In genomic region chr7:30060341-30060740, GRCm38 (mm10) we compare ENCODE assay signal across 20 mouse cellular contexts. TPM values are rescaled to one million over a fixed set of nuclear protein-coding genes. Genes with fewer than 3 reads are reported as not detected.
DNase-seq lines count a peak whose midpoint lies in the region; ATAC-seq lines count a peak whose summit lies in the region.
"Had no signal": no experiment of that assay in that cellular context is flagged by ENCODE, and none has a peak within 500 bp of the region (broad histone marks: within the 10 kb centered on the region; RNA-seq: fewer than 3 reads in every experiment).

No protein-coding gene starts in this region.

- peak; percentile 23 to 38 for DNase-seq in heart, adult 18-20 months
- DNase-seq in heart, adult 8-10 months (ENCODE audit: low spot score) = no peak
- DNase-seq in heart, postnatal 25 days (ENCODE audit: low spot score) = no peak
- DNase-seq in limb, embryonic 10.5 days (ENCODE audit: low spot score) = no peak
- DNase-seq in hindbrain, embryonic 10.5 days (ENCODE audit: low spot score) = no peak
- DNase-seq: adrenal gland, adult 2 months; adrenal gland, postnatal 25 days; cerebellum, adult 18-20 months; cerebellum, postnatal 10 days; embryo, embryonic 11 days; forebrain, postnatal 0 days; kidney, adult 2 months; kidney, postnatal 14 days had no signal

- H3K27me3 ChIP-seq in heart, embryonic 14.5 days (ENCODE audit: control insufficient read depth, insufficient read depth, low read length) = no peaks in the 10 kb centered on the region
- H3K27me3 ChIP-seq in limb, embryonic 15.5 days = no peaks in the 10 kb centered on the region
- H3K27me3 ChIP-seq in limb, embryonic 10.5 days (ENCODE audit: low read depth, poor library complexity, severe bottlenecking) = no peaks in the 10 kb centered on the region
- H3K27me3 ChIP-seq in hindbrain, embryonic 10.5 days (ENCODE audit: insufficient read depth, poor library complexity, severe bottlenecking) = no peaks in the 10 kb centered on the region
- H3K27me3 ChIP-seq: embryonic facial prominence, embryonic 12.5 days; forebrain, embryonic 13.5 days; hindbrain, embryonic 15.5 days; kidney, embryonic 15.5 days had no signal

- ATAC-seq in heart, embryonic 14.5 days (ENCODE audit: insufficient number of reproducible peaks, insufficient read depth, low FRiP score, low read depth) = no peak; the same call in 1 of the 2 replicates
- ATAC-seq in limb, embryonic 15.5 days (ENCODE audit: insufficient number of reproducible peaks, low FRiP score, low TSS enrichment, low read depth) = no peak
- ATAC-seq: forebrain, embryonic 13.5 days; forebrain, postnatal 0 days; intestine, embryonic 16.5 days had no signal

- no peak overlapping the region for H3K9ac ChIP-seq in heart, embryonic 14.5 days (ENCODE audit: low read length)
- H3K9ac ChIP-seq in limb, embryonic 15.5 days = no peak overlapping the region
- H3K9ac ChIP-seq: embryonic facial prominence, embryonic 12.5 days; forebrain, embryonic 13.5 days; forebrain, postnatal 0 days; hindbrain, embryonic 15.5 days; kidney, embryonic 15.5 days had no signal

- no peaks in the 10 kb centered on the region for H3K4me1 ChIP-seq in heart, embryonic 14.5 days (ENCODE audit: control insufficient read depth in 2 of 2, insufficient read depth in 2 of 2, low read length in 2 of 2)
- no peaks in the 10 kb centered on the region for H3K4me1 ChIP-seq in limb, embryonic 15.5 days
- no peaks in the 10 kb centered on the region for H3K4me1 ChIP-seq in limb, embryonic 10.5 days
- H3K4me1 ChIP-seq in hindbrain, embryonic 10.5 days (replicated peaks) = no peaks in the 10 kb centered on the region
- H3K4me1 ChIP-seq: embryonic facial prominence, embryonic 12.5 days; forebrain, embryonic 13.5 days; hindbrain, embryonic 15.5 days had no signal

- H3K4me3 ChIP-seq in heart, embryonic 14.5 days (ENCODE audit: control insufficient read depth in 1 of 2, insufficient read depth in 1 of 2, low read depth in 1 of 2, low read length in 2 of 2) = no peak overlapping the region
- no peak overlapping the region for H3K4me3 ChIP-seq in limb, embryonic 15.5 days
- no peak overlapping the region for H3K4me3 ChIP-seq in limb, embryonic 10.5 days
- no peak overlapping the region for H3K4me3 ChIP-seq in hindbrain, embryonic 10.5 days
- H3K4me3 ChIP-seq: embryonic facial prominence, embryonic 12.5 days; forebrain, embryonic 13.5 days; hindbrain, embryonic 15.5 days; kidney, embryonic 15.5 days had no signal

- intact Hi-C loops in heart, postnatal 25 days (cut with DNase I) = no loop called here

- H3K36me3 ChIP-seq in heart, embryonic 14.5 days (ENCODE audit: control insufficient read depth, insufficient read depth, low read length) = peaks cover 51% of the 10 kb centered on the region
- peaks cover 74% of the 10 kb centered on the region for H3K36me3 ChIP-seq in limb, embryonic 15.5 days
- H3K36me3 ChIP-seq in limb, embryonic 10.5 days = peaks cover 89% of the 10 kb centered on the region
- H3K36me3 ChIP-seq in hindbrain, embryonic 10.5 days = peaks cover 93% of the 10 kb centered on the region

- H3K4me2 ChIP-seq in heart, embryonic 14.5 days (ENCODE audit: low read length) = no peak overlapping the region
- no peak overlapping the region for H3K4me2 ChIP-seq in limb, embryonic 15.5 days
- H3K4me2 ChIP-seq: embryonic facial prominence, embryonic 12.5 days; forebrain, embryonic 13.5 days; hindbrain, embryonic 15.5 days; kidney, embryonic 15.5 days had no signal

- 44% methylated on average over 6 of the region's 6 CpGs for WGBS in heart, embryonic 14.5 days
- WGBS in limb, embryonic 15.5 days = 72% methylated on average over 6 of the region's 6 CpGs
- 88% methylated on average over 6 of the region's 6 CpGs for WGBS in limb, embryonic 10.5 days
- WGBS in hindbrain, embryonic 10.5 days = 93% methylated on average over 6 of the region's 6 CpGs

- peak overlapping the region; percentile 20; a peak in 2 of 4 replicates for H3K27ac ChIP-seq in heart, embryonic 14.5 days (replicated peaks in 1 of 2; ENCODE audit: control insufficient read depth in 1 of 2, insufficient read depth in 1 of 2, low read depth in 2 of 2, low read length in 2 of 2)
- 0 out of 2 replicates have a peak overlapping the region, but pooled peaks have one; percentile 2 for H3K27ac ChIP-seq in limb, embryonic 15.5 days
- H3K27ac ChIP-seq in limb, embryonic 10.5 days = no peak overlapping the region
- no peak overlapping the region for H3K27ac ChIP-seq in hindbrain, embryonic 10.5 days
- H3K27ac ChIP-seq: embryonic facial prominence, embryonic 12.5 days; forebrain, embryonic 13.5 days; hindbrain, embryonic 15.5 days; kidney, embryonic 15.5 days had no signal

- no peaks in the 10 kb centered on the region for H3K9me3 ChIP-seq in heart, embryonic 14.5 days (ENCODE audit: control insufficient read depth, low read length)
- H3K9me3 ChIP-seq in limb, embryonic 15.5 days = no peaks in the 10 kb centered on the region
- H3K9me3 ChIP-seq in limb, embryonic 10.5 days (replicated peaks) = no peaks in the 10 kb centered on the region
- no peaks in the 10 kb centered on the region for H3K9me3 ChIP-seq in hindbrain, embryonic 10.5 days
- H3K9me3 ChIP-seq: embryonic facial prominence, embryonic 12.5 days; forebrain, embryonic 13.5 days; hindbrain, embryonic 15.5 days; kidney, embryonic 15.5 days had no signal

RNA-seq across cellular contexts. Expression of gene Zfp14, which starts 9.2 kb away (rescaled TPM):
- 1 to 10 TPM; 2.0 to 2.9 TPM for total RNA-seq in heart, adult 18-20 months (2021)
- 1 to 10 TPM; 2.4 to 3.0 (median 2.6) TPM for total RNA-seq in heart, adult 8-10 months (2022)
- polyA plus RNA-seq in heart, embryonic 14.5 days (2014; fragmentation: Nextera tagmentation; extraction: Ambion mirVana) = 4.0 and 4.8 TPM in 2 replicates
- total RNA-seq in heart, postnatal 25 days (2021) = 1 to 10 TPM; 2.2 to 2.8 TPM
- 5.7 and 6.1 TPM in 2 replicates for polyA plus RNA-seq in limb, embryonic 15.5 days (2015; fragmentation: Nextera tagmentation; extraction: Ambion mirVana)
- 2.5 and 3.6 TPM in 2 replicates for polyA plus RNA-seq in limb, embryonic 10.5 days (2016; fragmentation: Nextera tagmentation; extraction: Ambion mirVana)
- polyA plus RNA-seq in hindbrain, embryonic 10.5 days (2016; fragmentation: Nextera tagmentation; extraction: Ambion mirVana) = 3.9 and 5.0 TPM in 2 replicates

RNA-seq across cellular contexts. Expression of gene Zfp82, which starts 12.4 kb away (rescaled TPM):
- 1 to 10 TPM; 3.0 to 3.1 TPM for total RNA-seq in heart, adult 18-20 months (2021)
- 1 to 10 TPM; 2.1 to 3.0 (median 2.6) TPM for total RNA-seq in heart, adult 8-10 months (2022)
- polyA plus RNA-seq in heart, embryonic 14.5 days (2014; fragmentation: Nextera tagmentation; extraction: Ambion mirVana) = 4.2 and 4.8 TPM in 2 replicates
- 1 to 10 TPM; 1.9 to 2.0 TPM for total RNA-seq in heart, postnatal 25 days (2021)
- 8.2 and 8.3 TPM in 2 replicates for polyA plus RNA-seq in limb, embryonic 15.5 days (2015; fragmentation: Nextera tagmentation; extraction: Ambion mirVana)
- polyA plus RNA-seq in limb, embryonic 10.5 days (2016; fragmentation: Nextera tagmentation; extraction: Ambion mirVana) = 4.4 and 5.3 TPM in 2 replicates
- polyA plus RNA-seq in hindbrain, embryonic 10.5 days (2016; fragmentation: Nextera tagmentation; extraction: Ambion mirVana) = 6.9 and 8.2 TPM in 2 replicates

RNA-seq across cellular contexts. Expression of gene Gm26920, which starts 29.9 kb away (rescaled TPM):
- total RNA-seq in heart, adult 18-20 months (2021) = not detected
- under 1 TPM in 1 of 4 experiments, not detected in 3; 0.28 TPM for total RNA-seq in heart, adult 8-10 months (2022)
- 0.70 TPM in 1 of 2 replicates, not detected in the other for polyA plus RNA-seq in heart, embryonic 14.5 days (2014; fragmentation: Nextera tagmentation; extraction: Ambion mirVana)
- not detected for total RNA-seq in heart, postnatal 25 days (2021)
- 1.1 and 2.3 TPM in 2 replicates for polyA plus RNA-seq in limb, embryonic 15.5 days (2015; fragmentation: Nextera tagmentation; extraction: Ambion mirVana)
- polyA plus RNA-seq in limb, embryonic 10.5 days (2016; fragmentation: Nextera tagmentation; extraction: Ambion mirVana) = 2.4 and 3.3 TPM in 2 replicates
- polyA plus RNA-seq in hindbrain, embryonic 10.5 days (2016; fragmentation: Nextera tagmentation; extraction: Ambion mirVana) = 1.6 and 1.9 TPM in 2 replicates
- total RNA-seq: adrenal gland, postnatal 25 days had no signal
- polyA plus RNA-seq: adrenal gland, adult 2 months; kidney, adult 2 months had no signal

RNA-seq across cellular contexts. Expression of gene Zfp566, which starts 30.0 kb away (rescaled TPM):
- total RNA-seq in heart, adult 18-20 months (2021) = 1 to 10 TPM; 1.4 to 1.9 TPM
- total RNA-seq in heart, adult 8-10 months (2022) = 1 to 10 TPM in 3 of 4 experiments, under 1 TPM in 1; 0.82 to 1.8 (median 1.6) TPM
- 5.2 and 6.4 TPM in 2 replicates for polyA plus RNA-seq in heart, embryonic 14.5 days (2014; fragmentation: Nextera tagmentation; extraction: Ambion mirVana)
- 1 to 10 TPM; 2.2 TPM for total RNA-seq in heart, postnatal 25 days (2021)
- polyA plus RNA-seq in limb, embryonic 15.5 days (2015; fragmentation: Nextera tagmentation; extraction: Ambion mirVana) = 9.5 and 12.7 TPM in 2 replicates
- 20.5 and 23.6 TPM in 2 replicates for polyA plus RNA-seq in limb, embryonic 10.5 days (2016; fragmentation: Nextera tagmentation; extraction: Ambion mirVana)
- polyA plus RNA-seq in hindbrain, embryonic 10.5 days (2016; fragmentation: Nextera tagmentation; extraction: Ambion mirVana) = 14.5 and 14.9 TPM in 2 replicates

RNA-seq across cellular contexts. Expression of gene Zfp260, which starts 34.2 kb away (rescaled TPM):
- total RNA-seq in heart, adult 18-20 months (2021) = 10 to 100 TPM; 26.9 to 38.9 TPM
- 10 to 100 TPM; 25.3 to 34.5 (median 31.3) TPM for total RNA-seq in heart, adult 8-10 months (2022)
- 85.2 and 91.3 TPM in 2 replicates for polyA plus RNA-seq in heart, embryonic 14.5 days (2014; fragmentation: Nextera tagmentation; extraction: Ambion mirVana)
- 10 to 100 TPM; 30.7 to 37.3 TPM for total RNA-seq in heart, postnatal 25 days (2021)
- 132 and 137 TPM in 2 replicates for polyA plus RNA-seq in limb, embryonic 15.5 days (2015; fragmentation: Nextera tagmentation; extraction: Ambion mirVana)
- 107 and 129 TPM in 2 replicates for polyA plus RNA-seq in limb, embryonic 10.5 days (2016; fragmentation: Nextera tagmentation; extraction: Ambion mirVana)
- polyA plus RNA-seq in hindbrain, embryonic 10.5 days (2016; fragmentation: Nextera tagmentation; extraction: Ambion mirVana) = 93.1 and 122 TPM in 2 replicates

Comparison
In these comparisons a context has a peak if more than half of its experiments do, and no peak if none do; other contexts are left out.
1. DNase-seq: peak in heart, adult 18-20 months (2 of 2); none in heart, adult 8-10 months (single experiment), heart, postnatal 25 days (single experiment), limb, embryonic 10.5 days (single experiment) and hindbrain, embryonic 10.5 days (single experiment).
2. H3K27ac ChIP-seq: peak in heart, embryonic 14.5 days (2 of 2) and limb, embryonic 15.5 days (single experiment); none in limb, embryonic 10.5 days (single experiment) and hindbrain, embryonic 10.5 days (single experiment).